Mouse (Mus musculus): Measurements from ENCODE around the gene Cdh4. TPM values are rescaled to one million over a fixed set of nuclear protein-coding genes. Genes with fewer than 3 reads are reported as not detected.
A peak's percentile ranks its signal among the peaks of the same experiment; 100 is the strongest.

Gene Cdh4
- total and polyA plus RNA-seq, 2 experiments from 2014 or later, result 58.9 to 84.0 TPM

- no peaks in the 10 kb centered on the region for H3K36me3 ChIP-seq (ENCODE audit: insufficient read depth)
- H3K9me3 ChIP-seq (ENCODE audit: low read length), result no peaks in the 10 kb centered on the region
- H3K9ac ChIP-seq, result no peak overlapping the region
- ATAC-seq (no peak), DNase-seq (no peak)
- no peak for TF ChIP-seq CTCF (IDR thresholded peaks at IDR 0.05; ENCODE audit: low read depth)
- whole genome bisulfite sequencing, result 16% methylated on average over 2 of the region's 2 CpGs
- no peak overlapping the region for H3K4me3 ChIP-seq (ENCODE audit: low read depth, low read length)
- no peaks in the 10 kb centered on the region for H3K4me1 ChIP-seq (ENCODE audit: insufficient read depth)
- H3K27ac ChIP-seq (ENCODE audit: low read depth, low read length), result no peak overlapping the region
- no peak overlapping the region for H3K4me2 ChIP-seq (ENCODE audit: low read depth)
- H3K27me3 ChIP-seq (ENCODE audit: insufficient read depth, low read length), result no peaks in the 10 kb centered on the region
These were observed 94.5 kb downstream of the Cdh4 start for GRCm38 (mm10) chr2:179536762-179537161.

- WGBS, result 4% methylated on average over 19 of the region's 19 CpGs
- Histone ChIP-seq H3K4me3 (ENCODE audit: low read depth, low read length) (peak overlapping the region; percentile 14; the same call in 1 of the 2 replicates), H3K9ac (peak overlapping the region; percentile 28; the same call in 1 of the 2 replicates)
These were observed 95.2 kb downstream of the Cdh4 start for GRCm38 (mm10) chr2:179537390-179537789.

GRCm38 (mm10) chr2:179537800-179538450 lies 95.7 kb downstream of the Cdh4 start:
- DNase-seq (no peak), ATAC-seq (no peak)
- H3K4me3 ChIP-seq (ENCODE audit: low read depth, low read length), result peak overlapping the region; percentile 14; the same call in 1 of the 2 replicates
- WGBS, result 16% methylated on average over 3 of the region's 3 CpGs
- H3K9me3 ChIP-seq (ENCODE audit: low read length), result no peaks in the 10 kb centered on the region
- H3K27me3 ChIP-seq (ENCODE audit: insufficient read depth, low read length), result no peaks in the 10 kb centered on the region
- no peak overlapping the region for H3K27ac ChIP-seq (ENCODE audit: low read depth, low read length)
- H3K4me1 ChIP-seq (ENCODE audit: insufficient read depth), result no peaks in the 10 kb centered on the region
- no peak overlapping the region for H3K9ac ChIP-seq
- no peak; the same call in 1 of the 2 replicates for TF ChIP-seq CTCF (IDR thresholded peaks at IDR 0.05; ENCODE audit: low read depth)
- H3K4me2 ChIP-seq (ENCODE audit: low read depth), result peak overlapping the region; percentile 33
- no peaks in the 10 kb centered on the region for H3K36me3 ChIP-seq (ENCODE audit: insufficient read depth)

More at GRCm38 (mm10) chr2:179537390-179537789, 95.2 kb downstream of the Cdh4 start:
- H3K9me3 ChIP-seq (ENCODE audit: low read length), result no peaks in the 10 kb centered on the region
- TF ChIP-seq CTCF (IDR thresholded peaks at IDR 0.05; ENCODE audit: low read depth), result peak; percentile 37
- ATAC-seq (peak; percentile 98), DNase-seq (peak; percentile 84)
- no peaks in the 10 kb centered on the region for H3K27me3 ChIP-seq (ENCODE audit: insufficient read depth, low read length)
- no peak overlapping the region for H3K27ac ChIP-seq (ENCODE audit: low read depth, low read length)
- H3K36me3 ChIP-seq (ENCODE audit: insufficient read depth), result no peaks in the 10 kb centered on the region
- peak overlapping the region; percentile 33 for H3K4me2 ChIP-seq (ENCODE audit: low read depth)
- no peaks in the 10 kb centered on the region for H3K4me1 ChIP-seq (ENCODE audit: insufficient read depth)

- DNase-seq, result no peak
- no peaks in the 10 kb centered on the region for H3K9me3 ChIP-seq (ENCODE audit: low read length)
- no peak overlapping the region for H3K4me2 ChIP-seq (ENCODE audit: low read depth)
- H3K4me1 ChIP-seq (ENCODE audit: insufficient read depth), result no peaks in the 10 kb centered on the region
- TF ChIP-seq CTCF (IDR thresholded peaks at IDR 0.05; ENCODE audit: low read depth), result no peak
- no peaks in the 10 kb centered on the region for H3K36me3 ChIP-seq (ENCODE audit: insufficient read depth)
- WGBS, result 45% methylated on average over 4 of the region's 4 CpGs
- no peak overlapping the region for H3K27ac ChIP-seq (ENCODE audit: low read depth, low read length)
- H3K9ac ChIP-seq, result no peak overlapping the region
- H3K4me3 ChIP-seq (ENCODE audit: low read depth, low read length), result no peak overlapping the region
- no peak for ATAC-seq
- no peaks in the 10 kb centered on the region for H3K27me3 ChIP-seq (ENCODE audit: insufficient read depth, low read length)
These were observed 96.3 kb downstream of the Cdh4 start for GRCm38 (mm10) chr2:179538535-179538934.

GRCm38 (mm10) chr2:179539532-179540245 lies 97.5 kb downstream of the Cdh4 start:
- WGBS, result 15% methylated on average over 9 of the region's 9 CpGs
- no peak overlapping the region for H3K4me3 ChIP-seq (ENCODE audit: low read depth, low read length)
- H3K4me2 ChIP-seq (ENCODE audit: low read depth), result no peak overlapping the region
- H3K9me3 ChIP-seq (ENCODE audit: low read length), result no peaks in the 10 kb centered on the region
- H3K4me1 ChIP-seq (ENCODE audit: insufficient read depth), result no peaks in the 10 kb centered on the region
- no peaks in the 10 kb centered on the region for H3K36me3 ChIP-seq (ENCODE audit: insufficient read depth)
- H3K9ac ChIP-seq, result no peak overlapping the region
- DNase-seq (no peak), ATAC-seq (no peak)
- TF ChIP-seq CTCF (IDR thresholded peaks at IDR 0.05; ENCODE audit: low read depth), result no peak
- no peaks in the 10 kb centered on the region for H3K27me3 ChIP-seq (ENCODE audit: insufficient read depth, low read length)
- H3K27ac ChIP-seq (ENCODE audit: low read depth, low read length), result no peak overlapping the region

GRCm38 (mm10) chr2:179541096-179541495 lies 98.9 kb downstream of the Cdh4 start:
- H3K9ac ChIP-seq, result no peak overlapping the region
- no peaks in the 10 kb centered on the region for H3K27me3 ChIP-seq (ENCODE audit: insufficient read depth, low read length)
- ATAC-seq, result no peak
- no peaks in the 10 kb centered on the region for H3K9me3 ChIP-seq (ENCODE audit: low read length)
- 94% methylated on average over 4 of the region's 4 CpGs for WGBS
- no peak for TF ChIP-seq CTCF (IDR thresholded peaks at IDR 0.05; ENCODE audit: low read depth)
- H3K36me3 ChIP-seq (ENCODE audit: insufficient read depth), result no peaks in the 10 kb centered on the region
- no peak for DNase-seq
- H3K27ac ChIP-seq (ENCODE audit: low read depth, low read length), result no peak overlapping the region
- no peak overlapping the region for H3K4me2 ChIP-seq (ENCODE audit: low read depth)
- H3K4me1 ChIP-seq (ENCODE audit: insufficient read depth), result no peaks in the 10 kb centered on the region
- no peak overlapping the region for H3K4me3 ChIP-seq (ENCODE audit: low read depth, low read length)

GRCm38 (mm10) chr2:179547627-179548026 lies 105.4 kb downstream of the Cdh4 start:
- Histone ChIP-seq H3K27me3 (ENCODE audit: insufficient read depth, low read length) (no peaks in the 10 kb centered on the region), H3K27ac (ENCODE audit: low read depth, low read length) (no peak overlapping the region), H3K36me3 (ENCODE audit: insufficient read depth) (no peaks in the 10 kb centered on the region), H3K4me1 (ENCODE audit: insufficient read depth) (no peaks in the 10 kb centered on the region), H3K4me3 (ENCODE audit: low read depth, low read length) (no peak overlapping the region), H3K4me2 (ENCODE audit: low read depth) (no peak overlapping the region), H3K9ac (no peak overlapping the region), H3K9me3 (ENCODE audit: low read length) (no peaks in the 10 kb centered on the region)
- 71% methylated on average over 5 of the region's 5 CpGs for WGBS
- ATAC-seq (no peak), DNase-seq (no peak)
- no peak for TF ChIP-seq CTCF (IDR thresholded peaks at IDR 0.05; ENCODE audit: low read depth)

Measured in forebrain, postnatal 0 days (tissue).